Mouse (Mus musculus) induced T-regulatory cell, adult 2 months (primary cell): ENCODE measurements at regions not wholly inside any gene's neighbourhood (a gene's known extent, or its start where the extent isn't known, plus 50 kb on each side); places are given as distances from the start of the nearest gene placed in this dataset.

Experiments used
- DNase-seq: peaks from one replicate; pipeline ENCODE4 v3.0.0-alpha.2; 2012; ENCODE audit warnings: low read depth

- DNase-seq, result no peak
These were observed 120.1 kb upstream of the Ift57 start for GRCm38 (mm10) chr16:49578976-49579375.

GRCm38 (mm10) chr16:49580708-49581107 lies 118.3 kb upstream of the Ift57 start:
- DNase-seq, result no peak

- DNase-seq, result no peak
These were observed 92.5 kb upstream of the Ift57 start for GRCm38 (mm10) chr16:49606500-49606899.

GRCm38 (mm10) chr16:49614801-49615200 lies 84.2 kb upstream of the Ift57 start:
- DNase-seq, result no peak

GRCm38 (mm10) chr16:49615342-49616020 lies 83.6 kb upstream of the Ift57 start:
- DNase-seq, result no peak

- no peak for DNase-seq
These were observed 82.7 kb upstream of the Ift57 start for GRCm38 (mm10) chr16:49616263-49616872.

- no peak for DNase-seq
These were observed 65.5 kb upstream of the Ift57 start for GRCm38 (mm10) chr16:49633502-49633901.

- no peak for DNase-seq
These were observed 63.5 kb upstream of the Ift57 start for GRCm38 (mm10) chr16:49635506-49635905.

GRCm38 (mm10) chr16:49636467-49636866 lies 62.6 kb upstream of the Ift57 start:
- no peak for DNase-seq

GRCm38 (mm10) chr16:49642696-49643095 lies 56.3 kb upstream of the Ift57 start:
- DNase-seq, result no peak

GRCm38 (mm10) chr16:49644416-49644815 lies 54.6 kb upstream of the Ift57 start:
- no peak for DNase-seq

- no peak for DNase-seq
These were observed 52.6 kb upstream of the Ift57 start for GRCm38 (mm10) chr16:49646479-49646878.
